ENCODE assay signal across 15 mouse cellular contexts in the genomic region with DNA sequence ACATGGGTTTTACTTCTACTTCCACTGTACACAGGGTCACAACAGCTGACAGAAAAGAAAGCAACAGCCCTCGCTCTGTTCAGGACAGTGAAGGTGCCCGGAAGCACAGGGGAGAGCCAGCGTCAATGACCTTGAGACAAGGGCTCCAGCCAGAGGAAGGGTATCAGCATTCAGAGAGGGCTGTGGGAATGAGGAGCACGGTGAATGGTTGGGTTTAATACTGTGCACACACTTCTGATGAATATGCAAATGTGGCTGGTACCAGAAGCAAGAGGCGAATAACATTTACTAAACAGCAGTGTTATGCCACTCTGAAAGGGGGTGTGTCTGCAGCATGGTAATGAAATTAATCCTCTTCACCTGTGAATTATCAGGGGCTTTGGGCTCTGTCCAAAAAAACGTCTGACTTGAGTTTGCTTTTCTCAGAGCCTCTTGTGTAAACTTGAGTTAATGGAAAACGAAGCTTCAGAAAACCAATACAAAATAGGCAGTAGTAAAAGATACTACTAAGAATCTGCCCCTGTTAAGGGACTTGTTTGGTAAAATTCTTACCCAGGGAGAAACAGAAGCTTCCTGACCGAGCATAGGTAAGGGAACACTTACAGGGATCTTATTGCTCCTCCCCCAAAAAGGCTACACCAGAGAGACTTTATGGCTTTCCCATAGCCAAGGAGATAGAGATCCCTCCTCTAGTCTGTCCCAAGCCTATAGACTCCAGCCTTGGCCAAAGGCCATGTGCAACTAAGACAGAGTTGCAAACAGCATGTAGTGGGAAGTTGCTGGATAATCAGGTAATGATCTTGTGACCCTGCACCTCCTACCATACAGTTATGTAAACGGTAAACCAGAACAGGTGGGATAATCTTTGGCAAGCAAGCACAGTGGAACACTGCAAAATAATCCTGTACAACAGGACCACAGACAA.
DNase-seq lines count a peak whose midpoint lies in the region; ATAC-seq lines count a peak whose summit lies in the region.
"Had no signal": no experiment of that assay in that cellular context is flagged by ENCODE, and none has a peak within 500 bp of the region (broad histone marks: within the 10 kb centered on the region; RNA-seq: fewer than 3 reads in every experiment).

No protein-coding gene starts in this region.

- WGBS in heart, embryonic 13.5 days = 55% methylated on average over 9 of the region's 9 CpGs
- WGBS in liver, embryonic 11.5 days = 63% methylated on average over 9 of the region's 9 CpGs
- WGBS in liver, embryonic 13.5 days (ENCODE audit: insufficient replicate concordance) = 50% methylated on average over 9 of the region's 9 CpGs

- no peak overlapping the region for H3K4me3 ChIP-seq in heart, embryonic 13.5 days
- H3K4me3 ChIP-seq in liver, embryonic 11.5 days (ENCODE audit: low read depth, low read length) = no peak overlapping the region
- no peak overlapping the region for H3K4me3 ChIP-seq in liver, embryonic 13.5 days (replicated peaks)
- H3K4me3 ChIP-seq: erythroblast, embryonic 14.5 days; limb, embryonic 10.5 days had no signal

- no peak for DNase-seq in heart, postnatal 14 days
- DNase-seq in liver = peak; percentile 4
- no peak for DNase-seq in liver, embryonic 11.5 days (ENCODE audit: low spot score)
- no peak for DNase-seq in liver, embryonic 13.5 days
- peak; percentile 50 for DNase-seq in yolk sac, embryonic 10.5 days (ENCODE audit: low spot score)
- DNase-seq in right cerebral cortex, postnatal 14 days = no peak
- DNase-seq in right cerebral cortex, postnatal 25 days = no peak
- DNase-seq: adrenal gland, adult 8-10 months; gastrocnemius, postnatal 14 days; lung, postnatal 10 days; thymus, postnatal 4 days had no signal

- H3K27ac ChIP-seq in heart, embryonic 13.5 days (replicated peaks) = no peak overlapping the region
- no peak overlapping the region for H3K27ac ChIP-seq in liver, embryonic 11.5 days (ENCODE audit: low read depth, low read length)
- 0 out of 2 replicates have a peak overlapping the region, but pooled peaks have one; percentile 23 for H3K27ac ChIP-seq in liver, embryonic 13.5 days
- H3K27ac ChIP-seq: hindbrain, postnatal 0 days; limb, embryonic 10.5 days had no signal

- no peaks in the 10 kb centered on the region for H3K9me3 ChIP-seq in heart, embryonic 13.5 days
- no peaks in the 10 kb centered on the region for H3K9me3 ChIP-seq in liver, embryonic 11.5 days (ENCODE audit: control insufficient read depth, low read length)
- no peaks in the 10 kb centered on the region for H3K9me3 ChIP-seq in liver, embryonic 13.5 days (replicated peaks)
- H3K9me3 ChIP-seq: limb, embryonic 10.5 days had no signal

- 0 out of 2 replicates have a peak overlapping the region, but pooled peaks have one; percentile 33 for H3K9ac ChIP-seq in heart, embryonic 13.5 days
- H3K9ac ChIP-seq in liver, embryonic 11.5 days (ENCODE audit: low read depth, low read length) = no peak overlapping the region
- no peak overlapping the region for H3K9ac ChIP-seq in liver, embryonic 13.5 days

- intact Hi-C loops in heart, postnatal 14 days (cut with DNase I) = no loop called here

- H3K27me3 ChIP-seq in heart, embryonic 13.5 days (replicated peaks) = peaks cover 21% of the 10 kb centered on the region
- H3K27me3 ChIP-seq in liver, embryonic 11.5 days (replicated peaks; ENCODE audit: control insufficient read depth, insufficient read depth, low read length) = no peaks in the 10 kb centered on the region
- H3K27me3 ChIP-seq in liver, embryonic 13.5 days = no peaks in the 10 kb centered on the region

- peaks cover 7% of the 10 kb centered on the region; the same call in 1 of the 2 replicates for H3K4me1 ChIP-seq in heart, embryonic 13.5 days
- H3K4me1 ChIP-seq in liver, embryonic 11.5 days (replicated peaks; ENCODE audit: control insufficient read depth, insufficient read depth, low read length) = no peaks in the 10 kb centered on the region
- H3K4me1 ChIP-seq in liver, embryonic 13.5 days (replicated peaks) = no peaks in the 10 kb centered on the region

- ATAC-seq in heart, embryonic 13.5 days (ENCODE audit: extremely low read depth, insufficient number of reproducible peaks, low FRiP score, low TSS enrichment) = no peak
- no peak for ATAC-seq in liver, embryonic 11.5 days (replicated peaks; ENCODE audit: low FRiP score)
- ATAC-seq in liver, embryonic 13.5 days (ENCODE audit: low read depth) = peak; percentile 50
- ATAC-seq: hindbrain, postnatal 0 days had no signal

- H3K36me3 ChIP-seq in heart, embryonic 13.5 days = no peaks in the 10 kb centered on the region
- H3K36me3 ChIP-seq in liver, embryonic 11.5 days (ENCODE audit: control insufficient read depth, insufficient read depth, low read length) = no peaks in the 10 kb centered on the region
- H3K36me3 ChIP-seq in liver, embryonic 13.5 days = no peaks in the 10 kb centered on the region
- H3K36me3 ChIP-seq: limb, embryonic 10.5 days had no signal

- no peak overlapping the region for H3K4me2 ChIP-seq in heart, embryonic 13.5 days
- no peak overlapping the region for H3K4me2 ChIP-seq in liver, embryonic 11.5 days
- H3K4me2 ChIP-seq in liver, embryonic 13.5 days = no peak overlapping the region

Comparison
In these comparisons a context has a peak if more than half of its experiments do, and no peak if none do; other contexts are left out.
1. DNase-seq: peak in liver (single experiment) and yolk sac, embryonic 10.5 days (single experiment); none in heart, postnatal 14 days (0 of 2), liver, embryonic 11.5 days (single experiment), liver, embryonic 13.5 days (single experiment), right cerebral cortex, postnatal 14 days (single experiment) and right cerebral cortex, postnatal 25 days (single experiment).